Mouse (Mus musculus): ENCODE measurements around the gene Gm20765. TPM values are rescaled to one million over a fixed set of nuclear protein-coding genes. Genes with fewer than 3 reads are reported as not detected.
"Not testable (repeated sequence)": the region's sequence is repeated elsewhere in the genome, so short reads cannot be mapped to it uniquely, and the experiment has no call there.

The Gm20765 gene
- not detected for total RNA-seq (2021)

DNA sequence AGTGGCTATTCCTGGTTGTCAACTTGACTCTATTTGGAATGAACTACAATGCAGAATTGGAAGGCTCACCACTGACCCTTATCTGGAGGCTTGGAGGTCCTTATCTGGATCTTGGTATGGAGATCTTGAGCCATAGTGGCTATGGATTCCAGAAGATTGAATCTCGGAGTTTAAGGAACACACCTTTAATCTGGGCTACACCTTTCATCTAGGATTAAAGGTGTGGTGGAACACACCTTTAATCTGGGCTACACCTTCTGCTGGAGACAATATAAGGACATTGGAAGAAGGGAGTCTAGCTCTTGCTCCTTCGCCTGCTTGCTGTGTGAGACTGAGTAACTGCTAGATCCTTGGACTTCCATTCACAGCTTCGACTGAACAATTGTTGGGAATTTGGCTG lies at the start of gene Gm20765:
Gm20765 (plus strand) TSS at position 301 of the 400 bp plus-strand sequence.
- intact Hi-C loops (cut with DNase I); DNase-seq (ENCODE audit: low spot score in 2 of 2): not testable (repeated sequence)

DNA sequence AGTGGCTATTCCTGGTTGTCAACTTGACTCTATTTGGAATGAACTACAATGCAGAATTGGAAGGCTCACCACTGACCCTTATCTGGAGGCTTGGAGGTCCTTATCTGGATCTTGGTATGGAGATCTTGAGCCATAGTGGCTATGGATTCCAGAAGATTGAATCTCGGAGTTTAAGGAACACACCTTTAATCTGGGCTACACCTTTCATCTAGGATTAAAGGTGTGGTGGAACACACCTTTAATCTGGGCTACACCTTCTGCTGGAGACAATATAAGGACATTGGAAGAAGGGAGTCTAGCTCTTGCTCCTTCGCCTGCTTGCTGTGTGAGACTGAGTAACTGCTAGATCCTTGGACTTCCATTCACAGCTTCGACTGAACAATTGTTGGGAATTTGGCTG lies 42.6 kb upstream of the Gm20765 start, which contains the start of gene Gm21293:
Gm21293 (plus strand) TSS at position 301 of the 400 bp plus-strand sequence.
- DNase-seq (ENCODE audit: low spot score in 2 of 2); intact Hi-C loops (cut with DNase I): not testable (repeated sequence)

DNA sequence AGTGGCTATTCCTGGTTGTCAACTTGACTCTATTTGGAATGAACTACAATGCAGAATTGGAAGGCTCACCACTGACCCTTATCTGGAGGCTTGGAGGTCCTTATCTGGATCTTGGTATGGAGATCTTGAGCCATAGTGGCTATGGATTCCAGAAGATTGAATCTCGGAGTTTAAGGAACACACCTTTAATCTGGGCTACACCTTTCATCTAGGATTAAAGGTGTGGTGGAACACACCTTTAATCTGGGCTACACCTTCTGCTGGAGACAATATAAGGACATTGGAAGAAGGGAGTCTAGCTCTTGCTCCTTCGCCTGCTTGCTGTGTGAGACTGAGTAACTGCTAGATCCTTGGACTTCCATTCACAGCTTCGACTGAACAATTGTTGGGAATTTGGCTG lies 34.1 kb upstream of the Gm20765 start, which contains the start of gene Gm6763:
Gm6763 (plus strand) TSS at position 301 of the 400 bp plus-strand sequence.
- DNase-seq (ENCODE audit: low spot score in 2 of 2); intact Hi-C loops (cut with DNase I): not testable (repeated sequence)

DNA sequence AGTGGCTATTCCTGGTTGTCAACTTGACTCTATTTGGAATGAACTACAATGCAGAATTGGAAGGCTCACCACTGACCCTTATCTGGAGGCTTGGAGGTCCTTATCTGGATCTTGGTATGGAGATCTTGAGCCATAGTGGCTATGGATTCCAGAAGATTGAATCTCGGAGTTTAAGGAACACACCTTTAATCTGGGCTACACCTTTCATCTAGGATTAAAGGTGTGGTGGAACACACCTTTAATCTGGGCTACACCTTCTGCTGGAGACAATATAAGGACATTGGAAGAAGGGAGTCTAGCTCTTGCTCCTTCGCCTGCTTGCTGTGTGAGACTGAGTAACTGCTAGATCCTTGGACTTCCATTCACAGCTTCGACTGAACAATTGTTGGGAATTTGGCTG lies 25.6 kb upstream of the Gm20765 start, which contains the start of gene Gm8764:
Gm8764 (plus strand) TSS at position 301 of the 400 bp plus-strand sequence.
- intact Hi-C loops (cut with DNase I); DNase-seq (ENCODE audit: low spot score in 2 of 2): not testable (repeated sequence)

DNA sequence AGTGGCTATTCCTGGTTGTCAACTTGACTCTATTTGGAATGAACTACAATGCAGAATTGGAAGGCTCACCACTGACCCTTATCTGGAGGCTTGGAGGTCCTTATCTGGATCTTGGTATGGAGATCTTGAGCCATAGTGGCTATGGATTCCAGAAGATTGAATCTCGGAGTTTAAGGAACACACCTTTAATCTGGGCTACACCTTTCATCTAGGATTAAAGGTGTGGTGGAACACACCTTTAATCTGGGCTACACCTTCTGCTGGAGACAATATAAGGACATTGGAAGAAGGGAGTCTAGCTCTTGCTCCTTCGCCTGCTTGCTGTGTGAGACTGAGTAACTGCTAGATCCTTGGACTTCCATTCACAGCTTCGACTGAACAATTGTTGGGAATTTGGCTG lies 17.1 kb upstream of the Gm20765 start, which contains the start of gene Gm21304:
Gm21304 (plus strand) TSS at position 301 of the 400 bp plus-strand sequence.
- intact Hi-C loops (cut with DNase I); DNase-seq (ENCODE audit: low spot score in 2 of 2): not testable (repeated sequence)

DNA sequence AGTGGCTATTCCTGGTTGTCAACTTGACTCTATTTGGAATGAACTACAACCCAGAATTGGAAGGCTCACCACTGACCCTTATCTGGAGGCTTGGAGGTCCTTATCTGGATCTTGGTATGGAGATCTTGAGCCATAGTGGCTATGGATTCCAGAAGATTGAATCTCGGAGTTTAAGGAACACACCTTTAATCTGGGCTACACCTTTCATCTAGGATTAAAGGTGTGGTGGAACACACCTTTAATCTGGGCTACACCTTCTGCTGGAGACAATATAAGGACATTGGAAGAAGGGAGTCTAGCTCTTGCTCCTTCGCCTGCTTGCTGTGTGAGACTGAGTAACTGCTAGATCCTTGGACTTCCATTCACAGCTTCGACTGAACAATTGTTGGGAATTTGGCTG lies 8.6 kb upstream of the Gm20765 start, which contains the start of gene Gm21312:
Gm21312 (plus strand) TSS at position 301 of the 400 bp plus-strand sequence.
- intact Hi-C loops (cut with DNase I); DNase-seq (ENCODE audit: low spot score in 2 of 2): not testable (repeated sequence)

DNA sequence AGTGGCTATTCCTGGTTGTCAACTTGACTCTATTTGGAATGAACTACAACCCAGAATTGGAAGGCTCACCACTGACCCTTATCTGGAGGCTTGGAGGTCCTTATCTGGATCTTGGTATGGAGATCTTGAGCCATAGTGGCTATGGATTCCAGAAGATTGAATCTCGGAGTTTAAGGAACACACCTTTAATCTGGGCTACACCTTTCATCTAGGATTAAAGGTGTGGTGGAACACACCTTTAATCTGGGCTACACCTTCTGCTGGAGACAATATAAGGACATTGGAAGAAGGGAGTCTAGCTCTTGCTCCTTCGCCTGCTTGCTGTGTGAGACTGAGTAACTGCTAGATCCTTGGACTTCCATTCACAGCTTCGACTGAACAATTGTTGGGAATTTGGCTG lies 8.4 kb downstream of the Gm20765 start, which contains the start of gene Gm4340:
Gm4340 (plus strand) TSS at position 301 of the 400 bp plus-strand sequence.
- intact Hi-C loops (cut with DNase I); DNase-seq (ENCODE audit: low spot score in 2 of 2): not testable (repeated sequence)

DNA sequence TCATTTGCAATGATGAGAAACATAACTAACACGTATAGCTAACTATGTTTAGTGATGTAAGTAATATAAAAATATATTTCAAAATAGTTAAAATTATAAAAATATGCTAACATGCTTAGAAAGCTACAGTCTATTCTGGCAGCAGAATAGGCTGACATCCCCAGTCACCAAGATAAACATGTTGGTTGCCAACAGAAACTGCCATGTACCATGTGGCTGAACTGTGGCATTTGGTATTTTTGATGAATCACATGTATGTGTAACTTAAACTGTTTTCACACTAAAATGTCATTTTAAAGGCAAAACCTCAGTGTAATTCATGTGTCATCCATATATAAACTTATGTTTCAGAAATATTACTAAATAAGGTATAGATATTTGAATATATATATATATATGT lies 24.3 kb downstream of the Gm20765 start:
- intact Hi-C loops (cut with DNase I), result no loop called here
- no peak for DNase-seq (ENCODE audit: low spot score in 2 of 2)

DNA sequence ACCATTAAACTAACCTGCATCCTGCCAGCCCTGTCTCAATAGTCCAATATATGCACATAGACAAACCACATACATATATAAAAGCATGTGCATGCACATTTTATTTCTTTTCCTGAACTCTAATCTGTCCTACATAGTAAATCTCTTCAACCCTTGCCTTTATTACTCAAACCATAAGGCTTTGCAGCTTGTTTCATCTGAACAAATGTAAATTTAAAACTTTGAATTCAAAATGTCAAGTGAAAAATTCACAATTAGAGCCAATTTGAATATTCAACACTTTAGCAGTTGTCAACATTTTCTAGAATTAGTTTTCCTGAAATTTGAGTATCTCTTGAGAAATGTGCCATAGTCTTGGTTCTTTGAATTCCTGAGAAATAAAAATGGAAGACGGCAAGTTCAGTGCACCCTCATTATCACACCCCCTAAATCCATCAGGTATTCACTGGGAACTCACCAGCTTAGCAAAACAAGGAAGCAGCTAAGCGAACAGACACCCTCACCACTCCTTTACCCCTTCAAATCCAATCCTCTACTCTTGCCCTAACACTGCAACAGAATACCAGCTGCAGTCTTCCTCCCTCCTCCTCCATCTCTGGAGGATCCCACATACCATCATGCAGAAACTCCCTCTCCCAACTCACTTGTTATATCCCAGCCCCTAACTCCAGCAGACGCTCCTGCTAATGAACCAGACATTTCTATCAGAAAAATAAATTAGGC lies 25.1 kb downstream of the Gm20765 start:
- DNase-seq (ENCODE audit: low spot score in 2 of 2), result peak in 1 of 2 experiments; percentile 51

DNA sequence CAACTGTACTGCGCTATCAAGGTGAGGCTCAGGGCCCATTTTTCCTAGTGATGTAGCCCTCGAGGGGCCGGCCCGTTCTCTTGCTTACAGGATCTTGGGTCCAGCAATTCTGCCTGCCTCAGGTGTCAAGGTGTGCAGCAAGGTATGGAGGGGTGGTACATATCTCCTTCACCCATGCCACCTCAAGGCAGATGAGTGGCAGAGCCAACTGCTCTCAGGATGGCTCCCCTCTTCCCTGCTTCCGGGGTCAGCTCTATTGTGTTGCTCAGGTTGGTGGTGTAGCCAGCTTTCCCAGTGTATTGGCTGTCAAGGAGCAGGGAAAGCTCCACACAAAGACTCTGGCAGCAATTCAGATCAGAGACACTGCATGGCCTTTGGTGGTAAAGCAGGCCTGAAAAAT lies 29.2 kb downstream of the Gm20765 start:
- intact Hi-C loops (cut with DNase I), result no loop called here
- DNase-seq (ENCODE audit: low spot score in 2 of 2), result no peak

More for the DNA sequence above, 25.1 kb downstream of the Gm20765 start:
- intact Hi-C loops (cut with DNase I), result no loop called here

DNA sequence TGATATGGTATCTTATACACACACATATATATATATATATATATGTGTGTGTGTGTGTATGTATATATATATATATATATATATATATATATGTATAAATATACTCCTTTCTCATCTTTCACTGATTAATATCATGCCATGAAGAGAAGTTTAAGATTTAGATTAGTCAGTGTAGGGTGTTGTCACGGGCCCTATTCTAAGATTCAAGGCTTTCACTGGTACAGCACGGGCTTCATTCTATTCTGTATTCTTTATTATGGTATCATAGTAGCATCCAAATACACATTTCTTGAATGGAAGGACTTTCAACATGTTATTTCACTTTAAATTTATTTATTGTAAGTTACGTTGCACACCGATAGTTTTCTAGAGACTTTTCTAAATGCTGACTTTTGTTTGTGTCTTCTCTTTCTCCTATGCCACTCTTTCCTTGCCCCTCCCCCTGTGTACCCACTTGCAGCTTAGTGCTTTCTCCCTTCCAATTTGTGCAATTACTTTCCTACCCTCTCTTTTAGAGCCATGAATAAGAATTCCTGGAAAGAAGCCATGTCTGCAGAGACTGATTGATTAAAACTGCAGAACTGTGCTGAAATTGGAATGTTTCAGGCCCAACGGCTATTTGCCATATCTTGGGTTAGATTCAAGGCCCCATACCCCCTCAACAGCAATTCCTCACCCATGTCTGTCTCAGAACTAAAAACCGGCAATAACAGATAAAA lies 35.1 kb downstream of the Gm20765 start:
- no peak for DNase-seq (ENCODE audit: low spot score in 2 of 2)
- intact Hi-C loops (cut with DNase I), result no loop called here

Other genes starting within 250 kb of the Gm20765 start
- gene Gm21293, start 42.5 kb upstream of the Gm20765 start, total RNA-seq (2021), result not detected
- not detected for gene Gm6763, start 34.0 kb upstream of the Gm20765 start, total RNA-seq (2021)
- not detected for gene Gm8764, start 25.5 kb upstream of the Gm20765 start, total RNA-seq (2021)
- gene Gm21304, start 17.0 kb upstream of the Gm20765 start, total RNA-seq (2021), result not detected
- not detected for gene Gm21312, start 8.5 kb upstream of the Gm20765 start, total RNA-seq (2021)
- not detected for gene Gm4340, start 8.5 kb downstream of the Gm20765 start, total RNA-seq (2021)

All from left cerebral cortex, postnatal 25 days (tissue).